Mouse (Mus musculus) c-Kit-negative CD71-positive TER-119-positive erythroid progenitor cells, embryonic 14.5 days (primary cell): Measurements from ENCODE around the gene Sun2.

ENCODE experiments used
- DNase-seq: peaks from one replicate; pipeline ENCODE4 v3.0.0-alpha.2; 2013; ENCODE audit warnings: low read depth, low spot score

Sun2 gene

GRCm38 (mm10) chr15:79687175-79687574, 55.2 kb downstream of the Sun2 start:
- no peak for DNase-seq

- peak; percentile 44 for DNase-seq
Observed at GRCm38 (mm10) chr15:79686046-79686869, 56.1 kb downstream of the Sun2 start.

- DNase-seq, result peak; percentile 28
Observed at GRCm38 (mm10) chr15:79685141-79685641, 57.1 kb downstream of the Sun2 start.

- DNase-seq, result no peak
Observed at GRCm38 (mm10) chr15:79684616-79685015, 57.7 kb downstream of the Sun2 start.

- DNase-seq, result no peak
Observed at GRCm38 (mm10) chr15:79683707-79684465, 58.5 kb downstream of the Sun2 start.

GRCm38 (mm10) chr15:79683146-79683545, 59.2 kb downstream of the Sun2 start:
- DNase-seq, result no peak

- no peak for DNase-seq
Observed at GRCm38 (mm10) chr15:79681973-79682372, 60.4 kb downstream of the Sun2 start.

- no peak for DNase-seq
Observed at GRCm38 (mm10) chr15:79677936-79678335, 64.4 kb downstream of the Sun2 start.
